Mouse (Mus musculus): Measurements from ENCODE around the gene 3110021N24Rik.
"Not testable (repeated sequence)": the region's sequence is repeated elsewhere in the genome, so short reads cannot be mapped to it uniquely, and the experiment has no call there.

The 3110021N24Rik gene

DNA sequence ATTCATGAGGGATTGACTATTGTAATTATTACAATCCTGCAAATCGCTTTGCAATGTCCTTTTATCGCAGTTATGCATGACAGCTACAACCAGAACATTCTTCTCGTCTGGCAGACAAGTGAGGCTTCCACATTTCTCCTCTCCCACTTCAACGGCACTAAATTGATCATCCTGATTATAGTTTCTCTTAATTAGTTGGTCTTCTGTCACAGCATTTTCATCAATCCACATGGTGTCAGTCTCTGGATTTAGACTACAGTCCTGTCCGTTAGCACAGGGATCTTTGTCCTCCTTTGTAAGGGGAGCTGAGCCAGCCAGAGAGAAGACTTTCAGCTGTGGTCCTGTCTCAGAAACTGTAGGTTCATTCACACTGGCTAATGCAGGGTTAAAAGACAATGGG, at the start of gene 3110021N24Rik:
TSS of gene 3110021N24Rik (plus strand) at position 301 of the 400 bp plus-strand sequence.
- DNase-seq (ENCODE audit: low spot score), result no peak

DNA sequence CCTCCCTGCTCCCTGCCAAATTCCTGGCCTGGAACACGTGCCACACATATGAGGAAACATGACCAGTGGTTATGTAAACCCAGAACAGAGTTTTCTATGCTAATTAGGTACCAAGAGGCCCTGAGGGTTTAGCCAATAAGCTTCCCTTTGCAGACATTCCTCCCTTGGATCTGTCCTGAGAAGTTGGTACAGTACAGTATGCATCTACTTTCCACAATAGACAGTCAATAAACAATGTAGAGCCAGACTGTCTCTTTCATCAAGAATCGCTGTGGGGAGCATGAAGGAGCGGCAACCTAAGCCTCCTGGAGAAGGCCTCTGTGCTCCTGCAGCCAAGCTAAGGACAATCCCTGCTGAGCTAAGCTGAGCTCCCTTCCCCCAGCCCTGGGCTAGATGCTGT, 33.3 kb upstream of the 3110021N24Rik start:
- DNase-seq (ENCODE audit: low spot score), result no peak

DNA sequence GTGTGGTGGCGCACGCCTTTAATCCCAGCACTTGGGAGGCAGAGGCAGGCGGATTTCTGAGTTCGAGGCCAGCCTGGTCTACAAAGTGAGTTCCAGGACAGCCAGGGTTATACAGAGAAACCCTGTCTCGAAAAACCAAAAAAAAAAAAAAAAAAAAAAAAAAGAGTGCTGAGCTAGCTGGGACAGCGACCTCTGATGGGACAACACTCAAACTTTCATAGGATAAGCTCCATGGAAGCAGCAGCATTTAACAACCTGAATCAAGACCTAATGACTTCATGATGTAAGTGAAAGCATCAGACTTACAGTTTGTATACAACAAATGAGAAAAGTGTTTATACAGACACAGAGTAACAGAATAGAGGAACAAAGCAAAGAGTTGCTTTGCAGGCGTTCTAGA, 32.4 kb upstream of the 3110021N24Rik start:
- not testable (repeated sequence) for DNase-seq (ENCODE audit: low spot score)

DNA sequence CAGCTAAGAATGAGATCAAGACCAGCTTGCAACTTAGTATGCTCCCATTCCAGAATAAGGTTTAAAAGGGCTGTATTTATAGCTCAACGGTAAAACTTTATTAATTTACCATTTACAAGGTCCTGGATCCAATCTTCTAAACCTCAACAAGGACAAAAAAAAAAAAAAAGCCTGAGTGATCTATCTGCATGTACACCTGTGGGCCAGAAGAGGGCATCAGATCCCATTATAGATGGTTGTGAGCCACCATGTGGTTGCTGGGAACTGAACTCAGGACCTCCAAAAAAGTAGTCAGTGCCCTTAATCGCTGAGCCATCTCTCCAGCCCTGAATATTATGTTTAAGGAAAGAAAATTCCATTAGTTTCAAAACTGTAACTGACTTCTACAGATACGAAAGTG, 29.0 kb upstream of the 3110021N24Rik start:
- DNase-seq (ENCODE audit: low spot score), result no peak

DNA sequence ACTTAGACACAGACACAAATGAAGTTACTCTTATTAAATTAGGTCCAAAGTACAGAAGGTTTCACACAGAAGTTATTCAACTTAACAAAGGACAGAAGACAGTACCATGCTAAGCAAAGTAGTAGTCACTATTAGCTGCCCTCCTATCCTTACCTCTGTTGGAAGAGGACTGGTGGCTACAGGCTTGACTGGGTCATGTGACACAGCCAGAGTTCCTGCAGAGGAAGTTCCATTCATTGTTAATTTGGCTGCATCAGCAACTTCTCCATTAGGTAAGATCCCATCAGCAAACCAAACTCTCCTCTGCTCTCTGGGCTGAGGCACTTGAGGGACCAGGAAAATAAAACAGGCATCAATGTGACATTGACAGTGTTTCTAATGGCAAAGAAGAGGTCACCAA, 28.0 kb upstream of the 3110021N24Rik start:
- no peak for DNase-seq (ENCODE audit: low spot score)

DNA sequence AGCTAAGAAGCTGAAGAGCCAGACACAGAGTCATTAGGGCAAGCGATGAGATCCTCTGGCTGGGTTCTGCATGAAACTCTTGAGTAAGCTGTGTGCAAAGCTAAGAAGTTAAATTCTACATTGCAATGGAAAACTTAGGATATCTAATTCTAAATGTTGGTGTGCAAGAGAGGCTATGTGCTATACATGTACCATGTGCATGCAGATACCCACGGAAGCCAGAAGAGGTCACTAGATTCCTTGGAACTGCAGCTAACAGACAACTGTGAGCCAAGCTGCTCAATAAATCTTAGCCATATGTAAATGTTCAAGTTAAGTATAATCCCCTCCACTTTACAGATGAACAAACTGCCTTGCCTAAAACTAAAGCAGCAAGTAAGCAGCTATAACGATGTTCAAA, 22.5 kb upstream of the 3110021N24Rik start:
- DNase-seq (ENCODE audit: low spot score), result peak; percentile 9

DNA sequence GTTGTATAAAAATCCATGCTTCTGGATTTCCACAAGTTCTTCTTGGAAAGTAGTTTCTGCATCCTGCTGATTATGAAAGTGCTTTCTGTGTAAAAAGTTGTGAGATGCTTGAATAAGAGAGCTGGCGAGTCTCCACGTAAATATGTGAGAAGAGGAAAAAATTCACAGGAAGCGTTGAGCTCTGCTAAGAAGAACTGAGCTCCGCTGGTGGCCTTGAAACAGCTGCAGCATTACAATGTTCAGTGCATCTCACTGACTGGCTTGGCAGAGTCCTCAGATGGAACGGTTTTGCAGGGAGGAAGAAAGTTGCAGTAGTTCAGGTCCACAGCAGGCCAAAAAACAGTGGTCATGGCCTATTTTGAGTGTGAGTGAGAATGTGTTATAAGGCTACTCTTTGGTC, 11.2 kb upstream of the 3110021N24Rik start:
- no peak for DNase-seq (ENCODE audit: low spot score)

DNA sequence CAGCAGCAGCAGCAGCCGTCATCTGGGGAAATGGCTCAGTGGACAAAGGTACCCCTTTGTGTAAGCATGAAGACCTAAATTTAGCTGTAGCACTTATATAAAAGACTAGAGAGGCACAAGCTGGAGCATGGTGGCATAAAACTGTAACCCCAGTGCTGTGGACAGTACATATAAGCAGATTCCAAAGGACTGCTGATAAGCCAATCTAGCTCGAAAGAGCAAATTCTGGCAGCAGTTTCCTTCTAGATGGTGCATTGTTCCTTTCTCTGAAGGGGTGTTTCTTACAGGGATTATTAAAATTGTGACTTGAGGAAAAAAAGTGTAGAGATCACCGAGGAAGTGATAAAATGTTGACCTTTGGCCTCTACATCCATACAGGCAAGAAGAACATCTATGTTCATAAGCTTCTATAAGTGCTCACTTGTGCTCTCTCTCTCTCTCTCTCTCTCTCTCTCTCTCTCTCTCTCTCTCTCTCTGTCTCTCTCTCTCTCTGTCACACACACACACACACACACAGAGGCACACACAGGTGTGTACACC, 1.9 kb downstream of the 3110021N24Rik start:
- DNase-seq (ENCODE audit: low spot score), result no peak

DNA sequence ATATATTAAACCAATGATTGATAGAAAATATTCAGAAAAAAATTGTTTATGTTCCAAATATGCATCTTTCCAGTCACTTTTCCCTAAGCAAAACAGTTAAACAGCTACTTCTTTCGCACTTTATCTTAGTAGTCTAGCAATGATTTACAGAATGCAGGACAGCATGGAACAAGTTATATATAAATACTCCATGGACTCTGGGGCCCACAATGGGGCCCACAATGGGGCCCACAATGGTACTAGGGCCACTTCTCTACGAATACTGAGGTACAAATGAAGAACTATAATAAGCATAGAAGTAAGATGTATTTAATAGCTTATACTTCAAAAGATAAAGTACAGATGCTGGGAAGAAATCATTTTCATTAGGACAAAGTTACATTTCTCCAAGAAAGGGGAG, 4.7 kb downstream of the 3110021N24Rik start:
- no peak for DNase-seq (ENCODE audit: low spot score)

DNA sequence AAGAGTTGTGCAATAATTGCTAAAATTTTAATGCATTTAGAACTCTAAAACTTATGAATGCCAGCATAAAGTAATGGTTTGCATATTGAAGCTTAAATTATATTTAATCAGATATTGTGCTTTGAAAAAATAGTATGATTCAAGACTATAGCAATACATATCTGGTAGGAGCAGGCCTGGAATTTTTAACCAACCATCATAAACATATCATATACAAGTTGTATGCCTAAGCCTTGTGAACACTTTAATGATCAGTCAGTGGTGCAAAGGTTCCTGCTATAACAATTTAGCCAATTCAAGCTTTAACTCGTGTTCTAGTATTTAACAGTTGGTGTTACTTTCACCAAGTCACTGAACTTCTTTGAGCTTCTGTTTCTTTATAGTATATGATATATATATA, 11.0 kb downstream of the 3110021N24Rik start:
- no peak for DNase-seq (ENCODE audit: low spot score)

DNA sequence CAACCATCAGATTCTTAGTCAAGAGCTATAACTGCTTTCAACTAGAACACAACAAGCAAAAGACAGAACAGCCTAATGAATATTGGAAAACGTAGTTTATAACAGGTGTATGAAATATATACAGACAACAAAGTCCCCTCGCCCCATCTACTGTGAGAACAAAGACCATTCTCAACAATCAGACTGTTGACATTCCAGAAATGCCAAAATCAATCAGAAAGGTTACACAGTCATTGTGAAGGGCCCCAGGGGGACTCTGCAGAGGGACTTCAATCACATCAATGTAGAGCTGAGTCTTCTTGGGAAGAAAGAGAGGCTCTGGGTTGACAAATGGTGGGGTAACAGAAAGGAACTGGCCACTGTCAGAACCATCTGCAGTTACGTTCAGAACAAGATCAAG, 12.1 kb downstream of the 3110021N24Rik start:
- DNase-seq (ENCODE audit: low spot score), result no peak

DNA sequence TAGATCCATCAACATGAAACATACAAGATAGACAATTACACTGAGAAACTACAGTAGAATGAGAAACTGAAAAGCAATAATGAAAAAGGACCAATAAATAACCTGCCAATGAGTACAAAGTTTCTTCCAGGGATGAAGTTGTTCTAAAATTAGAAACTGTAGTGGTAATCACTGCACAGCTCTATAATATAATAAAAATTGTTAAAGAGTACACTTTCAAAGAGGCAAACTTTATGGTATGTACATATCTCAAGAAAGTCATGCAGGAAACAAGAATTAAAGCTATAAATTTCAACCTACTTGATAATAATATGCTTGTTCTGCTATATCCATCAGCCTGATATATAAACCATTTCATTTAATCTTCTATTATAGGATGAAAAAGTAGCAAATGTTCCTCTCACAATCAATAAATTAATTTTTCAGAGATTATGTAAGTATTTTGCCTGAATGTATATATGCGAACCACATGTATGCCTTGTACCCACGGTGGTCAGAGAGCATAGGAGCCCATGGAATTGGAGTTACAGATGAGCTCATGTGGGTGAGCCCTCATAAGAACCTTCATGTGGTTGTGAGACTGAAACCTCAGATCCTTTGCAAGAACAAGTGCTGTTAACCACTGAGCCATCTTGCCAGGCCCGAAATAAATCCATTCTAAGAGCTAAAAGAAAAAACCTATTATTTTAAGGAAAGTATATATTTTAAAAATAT, 26.9 kb downstream of the 3110021N24Rik start:
- no peak for DNase-seq (ENCODE audit: low spot score)

DNA sequence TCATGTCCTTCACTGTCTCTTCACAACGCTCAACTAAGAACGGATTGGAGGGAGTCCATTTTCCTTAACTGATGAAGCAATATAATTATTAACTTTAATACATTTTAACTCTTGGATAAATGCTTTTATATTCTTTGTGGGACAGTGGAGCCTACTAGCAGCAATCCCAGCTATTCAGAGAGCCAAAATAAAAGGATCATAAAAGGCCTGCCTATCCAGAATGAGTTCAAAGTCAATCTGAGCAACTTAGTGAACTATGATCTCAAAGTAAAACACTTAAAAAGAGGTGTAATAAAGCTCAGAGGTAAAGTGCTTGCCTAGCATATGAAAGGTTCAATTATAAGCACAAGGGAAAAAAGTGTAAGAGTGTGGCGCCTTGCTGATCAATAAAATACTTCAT, 40.1 kb downstream of the 3110021N24Rik start:
- no peak for DNase-seq (ENCODE audit: low spot score)

DNA sequence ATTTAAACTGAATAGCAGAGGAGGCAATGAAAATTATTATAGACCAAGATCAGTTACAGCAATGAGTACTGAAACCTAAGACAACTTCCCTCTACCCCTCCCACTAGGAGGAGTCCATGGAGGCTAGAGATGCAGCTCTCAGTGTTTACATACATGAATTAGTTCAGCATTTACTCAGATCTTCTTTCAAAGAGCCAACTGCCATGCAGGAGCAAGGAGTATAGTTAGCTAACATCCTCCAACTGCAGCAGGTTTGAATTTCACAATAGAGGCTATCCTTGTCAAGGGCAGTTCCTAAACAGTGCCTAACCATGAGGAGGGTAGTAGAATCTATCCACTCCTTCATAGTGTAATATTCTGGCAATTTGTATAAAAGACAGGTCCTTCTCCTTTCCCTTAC, 49.1 kb downstream of the 3110021N24Rik start:
- DNase-seq (ENCODE audit: low spot score), result no peak

DNA sequence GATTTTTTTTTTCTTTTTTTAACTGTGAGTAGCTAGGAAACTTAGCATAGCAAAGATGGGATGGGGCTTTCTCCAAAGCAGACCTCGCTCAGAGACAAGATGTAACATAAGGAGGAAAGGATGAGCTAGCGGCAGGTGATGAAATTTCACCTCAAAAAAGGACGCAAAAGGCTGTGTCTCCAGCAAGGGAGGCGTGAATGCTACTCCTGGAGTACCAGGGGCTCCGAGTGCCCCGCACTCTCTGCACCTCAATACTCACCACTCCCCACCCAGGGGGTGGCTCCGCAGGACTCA, 60.3 kb downstream of the 3110021N24Rik start:
- no peak for DNase-seq (ENCODE audit: low spot score)

DNA sequence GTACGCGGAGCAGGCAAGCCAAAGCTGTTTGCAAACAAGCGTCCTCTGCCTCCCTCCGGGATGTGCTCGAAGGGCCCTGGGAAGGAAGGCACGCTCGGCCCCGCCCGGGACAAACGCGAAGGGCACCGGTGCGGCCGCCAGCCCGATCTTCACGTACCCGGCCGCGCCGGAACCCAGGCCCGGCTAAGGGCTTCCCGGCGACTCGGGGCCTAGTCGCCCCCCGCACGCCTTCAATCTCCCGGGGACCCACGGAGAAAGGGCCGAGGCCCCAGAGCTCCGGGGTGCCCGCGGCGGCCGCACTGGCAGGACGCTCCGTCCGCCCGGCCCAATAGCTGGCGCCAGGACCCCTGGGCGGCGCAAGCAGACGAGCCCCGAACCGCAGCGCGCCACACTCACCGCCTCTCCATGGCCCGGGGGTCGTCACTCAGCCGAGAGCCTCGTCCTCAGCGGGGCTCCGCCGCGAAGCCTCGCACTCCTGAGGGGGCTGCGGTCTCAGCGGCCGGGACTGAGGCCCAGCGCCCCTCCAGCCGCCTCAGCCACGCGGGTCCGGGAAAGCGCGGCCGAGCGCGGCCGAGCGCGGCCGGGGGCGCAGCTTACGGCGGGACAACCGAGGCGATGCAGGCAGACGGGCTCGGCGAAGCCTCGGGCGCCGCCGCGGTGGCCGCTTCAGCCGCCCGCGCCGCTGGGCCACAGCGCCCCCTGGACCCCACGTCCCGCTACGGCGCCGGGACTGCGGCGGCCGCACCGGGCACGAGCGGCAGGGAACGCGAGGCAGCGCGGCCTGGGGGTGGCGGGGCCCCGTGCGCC, 60.8 kb downstream of the 3110021N24Rik start, which contains the start of gene Zfyve9:
TSS of gene Zfyve9 (minus strand) at position 742 of the 807 bp plus-strand sequence.
- DNase-seq (ENCODE audit: low spot score), result peak; percentile 75

DNA sequence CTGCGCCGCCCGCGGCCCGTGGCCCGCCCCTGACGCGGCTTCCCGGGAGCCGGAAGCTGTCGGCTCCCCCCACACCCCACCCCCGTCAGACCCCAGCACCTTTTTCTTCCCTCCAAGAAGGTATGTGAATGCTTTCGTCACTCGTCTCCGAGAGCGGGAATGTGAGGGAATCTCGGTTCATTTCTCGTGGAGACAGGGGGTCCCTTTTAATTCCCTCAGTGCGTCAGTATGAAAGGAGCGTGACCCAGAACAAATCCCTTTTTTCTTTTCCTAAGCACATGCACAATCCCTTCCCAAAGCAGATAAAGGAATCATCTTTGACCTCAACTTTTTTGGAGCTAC, 61.4 kb downstream of the 3110021N24Rik start:
- DNase-seq (ENCODE audit: low spot score), result no peak

DNA sequence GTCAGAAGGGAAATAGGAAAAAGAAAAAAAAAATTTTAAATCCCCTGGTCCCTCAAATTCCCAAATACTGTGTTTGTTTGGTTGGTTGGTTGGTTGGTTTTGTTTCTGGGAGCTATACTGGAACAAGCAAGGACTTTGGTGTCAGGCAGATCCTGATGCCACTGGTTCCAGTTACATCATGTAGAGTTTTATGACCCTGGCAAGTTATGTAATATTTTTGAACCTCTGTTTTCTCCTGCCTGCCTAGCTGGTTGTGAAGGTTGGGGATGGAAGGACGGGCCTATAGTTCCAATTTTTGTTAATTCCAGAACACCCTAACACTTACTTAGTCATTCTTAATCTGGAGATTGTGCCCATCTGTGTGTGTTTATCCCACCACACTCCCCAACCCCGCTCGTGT, 62.1 kb downstream of the 3110021N24Rik start:
- no peak for DNase-seq (ENCODE audit: low spot score)

DNA sequence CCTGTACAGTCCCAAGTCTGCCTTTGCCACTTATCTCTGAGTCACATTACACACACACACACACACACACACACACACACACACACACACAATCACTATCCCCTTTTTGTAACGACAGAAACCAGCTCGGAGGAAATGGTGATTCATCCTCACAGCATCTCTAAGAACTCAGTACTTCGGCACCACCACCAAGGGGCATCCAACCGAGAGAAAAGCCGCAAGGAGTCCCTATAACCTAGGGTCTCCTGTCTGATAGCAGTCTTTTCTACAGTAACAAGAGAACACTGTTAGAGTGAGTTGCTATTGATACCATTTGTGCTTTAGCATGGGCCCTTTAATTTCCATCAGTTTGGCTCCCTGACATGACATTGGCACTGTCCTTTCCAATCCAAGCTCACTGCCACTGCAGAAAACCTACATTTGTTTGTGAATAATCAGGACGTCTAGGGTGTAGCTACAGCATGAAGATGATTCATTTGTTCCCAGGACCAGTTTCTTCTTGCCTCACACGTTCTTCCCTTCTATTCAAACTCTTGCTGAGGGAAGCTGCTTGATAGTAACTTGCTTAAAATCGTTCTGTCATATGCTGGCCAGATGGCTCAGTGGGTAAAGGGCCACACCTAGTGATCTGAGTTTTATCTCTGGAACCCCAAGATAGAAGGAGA, 63.1 kb downstream of the 3110021N24Rik start:
- DNase-seq (ENCODE audit: low spot score), result peak; percentile 21

DNA sequence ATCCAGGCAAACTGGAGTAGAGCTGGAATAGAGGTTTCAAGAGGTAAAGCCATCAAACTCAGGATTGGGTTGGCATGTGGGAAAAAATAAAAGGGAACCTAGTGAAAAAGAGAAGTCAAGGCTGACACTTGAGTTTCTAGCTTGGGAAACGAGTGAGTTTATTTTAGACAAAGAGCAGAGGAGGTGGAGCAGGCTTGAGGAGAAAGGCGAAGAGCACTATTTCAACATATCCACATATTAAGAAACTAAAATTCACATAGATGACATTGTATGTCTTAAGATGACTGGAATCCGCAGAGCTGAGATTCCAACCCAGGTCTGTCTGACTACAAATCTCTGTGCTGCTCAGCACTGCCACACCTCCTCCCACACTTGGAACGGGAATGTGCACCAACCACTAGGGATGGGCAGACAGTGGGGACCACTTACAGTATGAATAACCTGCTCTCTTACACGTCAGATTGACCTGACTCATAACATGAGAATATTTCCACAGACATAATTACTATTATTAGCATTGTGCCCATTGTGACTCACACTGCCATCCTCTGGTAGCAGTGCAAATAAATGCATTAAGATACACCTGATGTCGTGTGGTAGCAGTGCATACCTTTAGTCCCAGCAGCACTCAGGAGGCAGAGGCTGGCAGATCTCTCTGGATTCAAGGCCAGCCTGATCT, 69.9 kb downstream of the 3110021N24Rik start:
- no peak for DNase-seq (ENCODE audit: low spot score)

DNA sequence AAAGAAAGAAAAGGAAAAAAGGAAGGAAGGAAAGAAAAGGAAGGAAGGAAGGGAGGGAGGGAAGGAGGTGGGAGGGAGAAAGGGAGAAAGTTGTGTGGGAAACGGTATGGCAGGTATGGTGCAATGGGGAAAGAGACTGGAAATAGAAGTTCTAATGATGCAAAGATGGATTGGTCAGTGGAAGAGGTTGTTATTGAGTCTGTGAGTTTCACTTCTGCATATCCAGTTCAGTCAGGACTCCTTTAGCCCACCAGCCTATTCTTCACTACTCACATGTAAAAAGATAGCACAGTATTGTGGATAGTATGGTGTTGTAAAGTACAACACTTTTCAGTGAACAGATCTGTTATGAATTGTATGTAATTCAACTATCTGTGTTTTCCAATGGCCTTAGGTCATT, 71.1 kb downstream of the 3110021N24Rik start:
- no peak for DNase-seq (ENCODE audit: low spot score)

DNA sequence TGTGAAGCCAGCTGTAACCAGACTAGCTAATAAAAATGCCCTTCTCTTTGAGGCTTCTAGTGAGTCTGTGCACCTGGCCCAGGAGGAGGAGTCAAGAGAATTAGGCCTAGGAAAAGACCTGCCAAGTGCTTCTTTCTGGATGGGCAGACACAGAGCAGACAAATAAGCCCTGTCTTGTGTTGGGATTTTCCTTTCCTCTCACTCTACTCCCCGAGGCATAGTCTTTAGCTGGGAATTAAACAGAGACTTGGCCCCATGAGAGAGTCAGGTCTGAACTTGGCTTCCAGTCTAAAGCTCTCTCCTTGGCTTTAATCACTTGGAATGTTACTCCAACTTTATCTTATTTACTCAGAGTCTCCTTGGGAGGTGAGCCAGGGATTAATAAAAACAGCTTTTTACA, 74.5 kb downstream of the 3110021N24Rik start:
- DNase-seq (ENCODE audit: low spot score), result no peak

Measured in layer of hippocampus, adult 11-12 months (tissue).